Mouse (Mus musculus) spleen, adult 12 weeks (tissue): ENCODE measurements around the gene Pml.

ENCODE experiments used
- DNase-seq: peaks from one replicate; pipeline ENCODE4 v3.0.0; 2022; ENCODE audit warnings: low spot score

The Pml gene

DNA sequence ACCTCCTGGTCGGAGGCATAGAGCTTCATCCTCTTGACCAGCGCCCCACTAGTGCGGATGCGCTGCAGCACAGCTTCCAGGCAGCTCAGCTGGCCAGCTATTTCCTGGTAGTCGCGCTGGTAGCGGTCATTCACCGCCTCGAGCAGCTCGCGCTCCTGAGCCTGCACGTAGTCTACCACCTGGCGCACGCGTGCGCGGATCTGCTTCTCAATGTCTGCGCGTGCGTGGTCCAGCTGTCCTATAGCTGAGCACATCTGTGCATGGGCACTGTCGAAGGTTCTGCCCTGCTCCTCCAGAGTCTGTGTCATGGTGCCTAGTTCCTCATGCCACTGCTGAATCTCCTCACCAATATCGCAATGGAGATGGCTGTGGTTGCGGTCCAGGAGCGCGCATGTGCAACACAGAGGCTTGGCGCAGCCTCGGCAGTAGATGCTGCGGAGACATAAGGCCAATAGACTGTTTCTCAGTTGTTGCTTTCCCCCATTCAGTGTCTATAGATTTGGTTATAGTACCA, 15.0 kb downstream of the Pml start:
- DNase-seq = no peak

DNA sequence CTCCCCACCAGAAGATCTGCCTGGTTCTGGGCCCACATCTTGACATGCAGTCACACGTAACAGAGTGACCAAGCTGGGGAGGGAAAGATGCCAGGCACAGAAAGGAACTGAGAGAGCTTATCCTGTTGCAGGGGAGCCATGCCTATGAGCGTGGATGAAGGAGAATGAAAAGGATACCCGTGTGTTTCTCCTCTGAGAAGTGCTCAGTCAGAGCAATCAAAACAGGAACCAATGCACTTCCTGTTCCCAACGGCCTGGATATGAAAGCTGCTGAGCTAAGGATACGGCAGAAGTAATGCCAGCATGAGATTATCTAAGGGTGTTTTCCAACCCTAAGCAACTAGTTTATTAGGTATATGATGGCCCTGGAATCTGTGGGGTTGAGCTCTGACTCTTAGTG, 17.2 kb downstream of the Pml start:
- DNase-seq = no peak

DNA sequence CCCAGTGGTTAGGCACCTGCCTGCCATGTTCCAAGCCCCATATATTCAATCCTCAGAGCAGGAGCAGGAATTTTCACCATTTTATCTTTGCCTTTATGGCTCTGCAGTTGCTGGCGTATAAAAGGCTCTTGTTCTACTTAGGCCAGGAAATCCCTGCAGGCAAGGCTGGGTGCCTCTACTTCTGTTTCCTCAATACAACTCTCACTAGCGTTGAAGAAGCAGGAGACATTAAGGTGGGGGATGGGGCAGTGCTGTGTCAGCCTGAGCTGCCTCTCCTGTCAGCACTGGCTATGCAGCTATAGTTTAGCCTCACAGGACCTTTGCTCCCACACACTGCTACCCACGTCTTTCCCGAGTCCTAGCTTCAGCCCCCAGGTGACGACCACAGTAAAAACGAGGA, 17.8 kb downstream of the Pml start:
- DNase-seq = no peak

DNA sequence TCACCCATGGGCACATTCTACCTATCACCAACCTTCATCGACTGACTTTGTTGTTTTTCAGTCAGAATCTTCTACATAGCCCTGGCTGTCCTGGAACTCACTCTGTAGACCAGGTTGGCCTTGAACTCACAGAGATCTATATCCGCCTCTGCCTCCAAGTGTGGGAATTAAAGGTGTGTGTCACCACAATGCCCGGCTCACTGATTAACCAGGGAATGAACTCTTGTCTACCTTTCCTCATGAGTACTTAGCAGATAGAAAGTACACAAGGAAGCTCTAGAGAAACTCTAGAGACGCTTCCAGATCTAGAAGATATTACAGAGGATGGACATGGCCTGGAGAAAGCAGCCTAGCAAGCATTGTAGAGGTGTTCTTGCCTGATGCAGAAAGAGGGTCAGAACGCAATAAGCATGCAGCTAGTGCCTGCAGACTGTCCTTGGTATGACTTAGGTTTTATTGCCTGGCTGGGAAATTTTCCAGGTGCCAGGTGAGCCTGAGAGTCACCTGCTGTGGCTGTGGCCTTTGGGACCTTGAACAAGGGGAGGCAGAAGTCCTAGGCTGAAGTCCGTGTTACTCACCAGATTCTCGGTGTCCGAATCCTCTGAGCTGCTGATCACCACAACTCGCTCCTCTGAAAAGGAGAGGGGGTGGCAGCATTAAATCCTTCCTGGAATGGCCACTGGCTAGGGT, 20.7 kb downstream of the Pml start:
- no peak for DNase-seq

DNA sequence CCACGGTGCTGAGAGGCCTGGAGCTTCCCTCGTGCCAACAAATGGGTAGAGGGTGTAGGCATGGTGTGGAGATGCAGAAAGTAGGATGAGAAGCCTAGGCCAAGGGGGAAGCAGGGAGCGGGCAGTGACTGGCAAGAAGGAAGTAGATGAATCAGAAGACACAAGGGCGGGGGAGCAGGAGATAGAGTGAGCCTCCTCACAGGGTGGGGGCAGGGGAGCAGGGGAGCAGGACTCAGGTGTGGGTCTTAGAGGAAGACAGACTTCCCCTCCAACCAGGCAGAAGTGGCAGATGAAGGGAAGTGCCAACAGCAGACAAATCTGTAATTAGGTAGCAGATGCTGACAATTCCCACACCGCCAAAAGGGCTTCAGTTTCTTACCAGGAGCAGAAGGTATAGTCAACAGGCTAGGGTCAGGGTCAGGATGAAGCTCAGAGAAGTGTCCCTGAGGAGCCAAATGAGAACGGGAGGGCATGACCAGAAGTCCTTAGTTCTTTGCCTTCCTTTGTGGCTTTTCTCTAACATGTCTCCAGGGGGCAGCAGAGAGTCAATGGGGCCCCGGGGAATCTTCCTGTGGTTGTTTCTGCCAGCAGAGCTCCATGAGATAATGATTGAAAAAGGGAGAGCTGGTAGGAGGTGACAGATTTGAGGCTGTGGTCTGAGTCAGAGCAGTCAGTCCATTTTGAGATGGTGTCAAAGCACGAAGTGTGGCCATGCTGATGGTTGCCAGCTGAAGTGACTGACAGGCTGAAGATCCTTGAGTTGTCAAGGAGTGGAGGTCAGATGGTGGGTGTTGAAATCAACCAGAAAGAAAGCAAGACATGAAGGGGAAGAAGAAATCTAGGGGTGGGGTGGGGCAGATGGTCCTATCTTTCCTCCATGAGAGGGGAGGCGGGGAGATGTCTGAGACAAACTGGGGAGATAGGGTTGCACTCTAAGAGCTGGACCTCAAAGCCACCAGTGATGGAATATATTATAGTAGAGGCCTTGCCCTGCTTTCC, 23.4 kb downstream of the Pml start:
- DNase-seq = no peak

DNA sequence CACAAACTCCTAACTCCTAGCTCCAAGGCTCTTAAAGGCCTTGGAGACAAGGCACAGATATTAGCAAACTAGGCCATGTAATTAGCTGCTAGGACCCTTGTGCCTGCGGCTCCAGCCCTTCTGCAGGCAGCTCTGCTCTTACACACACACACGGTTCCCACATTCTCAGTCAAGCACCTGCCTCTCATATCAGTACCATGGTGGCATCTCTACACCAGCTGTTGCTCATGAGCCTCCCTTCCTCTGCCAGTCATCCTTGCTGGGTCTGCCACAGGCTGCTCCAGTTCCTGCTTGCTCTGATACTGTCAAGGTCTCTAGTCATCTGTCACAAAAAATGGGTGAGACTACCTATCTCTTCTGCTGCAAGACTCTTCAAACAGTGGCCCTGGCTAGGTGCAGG, 25.2 kb downstream of the Pml start:
- no peak for DNase-seq

DNA sequence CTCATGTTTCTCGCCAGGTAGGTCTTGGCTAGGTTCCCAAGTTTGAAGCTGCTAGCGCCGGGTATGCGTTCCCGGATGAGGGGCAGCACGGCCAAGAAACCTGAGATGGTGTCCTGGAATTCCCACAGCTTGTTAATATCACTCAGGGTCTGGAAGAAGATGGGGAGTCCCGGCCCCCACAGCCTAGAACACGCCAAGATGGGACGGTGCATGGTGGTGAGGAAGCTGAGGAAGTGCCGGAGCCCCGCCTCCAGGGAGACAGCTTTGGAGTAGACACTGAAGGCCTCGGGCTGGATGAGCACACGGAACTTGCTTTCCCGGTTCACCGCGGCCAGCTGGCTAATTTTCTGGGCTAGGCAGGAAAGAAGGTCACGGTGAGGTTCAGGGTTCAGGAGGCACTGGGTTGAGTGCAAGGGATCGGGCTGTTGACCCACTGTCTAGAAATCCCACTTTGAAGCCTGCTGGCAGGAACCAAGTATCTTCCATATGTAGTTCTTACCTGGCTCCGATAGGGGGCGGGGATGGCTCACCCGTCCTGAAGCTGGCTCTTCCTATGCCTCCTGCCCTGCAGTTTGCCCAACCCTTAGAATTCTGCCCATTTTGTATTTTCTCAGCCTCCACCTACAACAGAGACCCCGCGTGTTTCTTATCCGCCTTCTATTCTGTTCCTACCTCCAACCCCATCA, 29.2 kb downstream of the Pml start:
- DNase-seq = no peak

DNA sequence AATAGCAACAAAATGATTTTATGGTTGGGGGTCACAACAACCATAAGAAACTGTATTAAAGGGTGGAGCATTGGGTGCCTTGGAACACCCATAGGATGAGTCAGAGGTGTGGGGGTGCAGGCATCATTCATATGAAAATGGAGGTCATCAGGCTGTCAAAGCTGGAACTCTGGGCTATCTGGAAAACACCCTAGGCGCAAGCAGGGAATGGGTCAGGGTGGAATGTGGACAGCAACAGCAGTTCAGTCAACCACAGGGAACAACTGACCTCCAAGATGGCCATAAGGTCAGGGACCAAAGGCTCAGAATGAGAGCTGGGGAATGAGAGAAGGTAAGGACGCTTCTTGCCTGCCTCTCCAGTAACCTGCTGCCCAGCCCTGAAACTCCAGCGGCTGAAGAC, 31.0 kb downstream of the Pml start:
- no peak for DNase-seq

DNA sequence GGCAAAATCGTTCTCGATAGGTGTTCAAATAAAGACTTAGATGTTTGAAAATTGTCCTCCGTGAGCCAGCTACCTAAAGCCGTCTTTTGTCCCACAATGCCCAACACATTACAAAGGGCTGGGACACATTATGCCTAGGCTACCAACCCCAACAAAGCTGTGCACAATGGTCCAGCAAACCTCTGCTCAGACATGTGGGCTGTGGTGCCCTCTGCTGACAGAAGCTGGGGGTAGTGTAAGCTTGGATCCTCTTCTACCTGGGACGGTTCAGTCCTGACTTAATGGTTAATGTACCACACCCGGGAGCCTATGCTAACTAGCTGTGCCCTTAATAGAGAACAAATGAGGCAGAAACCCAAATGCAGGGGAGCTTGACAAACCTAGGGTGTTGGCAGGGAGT, 33.2 kb downstream of the Pml start:
- no peak for DNase-seq

DNA sequence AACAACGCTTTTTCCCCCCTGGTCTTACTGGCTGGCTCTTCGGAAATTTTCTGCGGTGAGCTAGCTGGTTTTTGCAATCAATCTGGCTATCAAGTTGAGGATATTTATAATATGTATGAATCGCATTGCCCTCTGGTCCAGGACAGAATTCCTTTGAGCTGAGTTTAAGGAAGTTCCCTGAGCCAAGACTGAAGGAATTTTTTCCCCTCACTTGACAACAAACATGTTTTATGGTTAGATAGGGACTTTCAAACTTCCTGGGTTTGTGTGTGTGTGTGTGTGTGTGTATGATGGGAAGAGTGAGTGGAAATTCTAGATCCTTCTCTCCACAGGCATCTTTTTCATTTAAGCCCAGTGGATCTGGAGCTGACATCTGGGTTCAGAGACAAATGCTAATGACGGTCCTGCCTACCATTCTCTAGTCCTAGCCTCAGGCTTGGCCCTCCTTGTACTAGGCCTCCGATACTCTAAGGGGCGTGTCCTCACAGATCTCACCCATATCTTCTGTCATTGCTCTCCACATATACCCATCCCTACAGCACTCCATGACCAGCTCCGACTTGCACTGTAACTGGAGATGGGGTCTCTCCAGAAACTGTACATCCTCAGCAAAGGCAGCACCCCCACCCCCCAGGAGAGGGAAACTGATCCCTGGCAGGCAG, 34.9 kb downstream of the Pml start:
- DNase-seq = no peak

DNA sequence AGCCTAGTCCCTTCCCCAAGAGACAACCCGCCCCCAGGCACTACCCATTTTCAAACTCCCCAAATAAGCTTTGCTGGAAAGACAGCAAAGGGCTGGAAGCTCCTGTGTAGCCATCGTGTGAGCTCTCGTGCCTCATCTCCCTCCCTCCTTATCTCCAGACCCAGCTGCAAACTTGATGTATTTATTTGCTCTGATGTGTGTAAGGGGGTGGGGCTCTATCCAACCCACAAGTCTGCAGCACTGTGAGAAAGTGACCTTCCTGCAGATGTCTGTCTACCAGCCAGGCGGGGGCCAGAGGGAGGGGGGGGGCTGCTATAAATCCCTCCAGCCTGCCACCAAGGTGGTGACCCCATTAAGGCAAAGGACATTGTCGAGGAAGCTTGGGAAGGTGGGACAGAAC, 35.7 kb downstream of the Pml start:
- no peak for DNase-seq

DNA sequence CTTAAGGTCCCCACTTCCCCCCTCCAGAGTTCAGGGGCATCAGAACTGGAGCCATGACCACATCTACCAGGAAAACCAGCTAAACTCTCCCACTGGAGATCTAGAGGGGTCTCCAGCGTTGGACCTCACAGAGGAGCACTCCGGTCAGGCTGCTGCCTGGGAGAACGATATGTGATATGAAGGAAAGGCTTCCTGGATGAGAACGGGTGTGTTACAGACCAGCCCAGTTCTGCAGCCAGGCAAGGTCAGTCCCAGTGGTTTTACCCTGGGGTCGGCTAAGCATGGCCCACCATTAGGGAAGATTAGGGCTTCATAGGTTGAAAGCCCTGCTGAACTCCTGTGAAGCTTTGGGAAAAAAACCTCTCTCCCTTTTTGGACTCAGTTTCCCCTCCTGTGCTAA, 36.2 kb downstream of the Pml start:
- DNase-seq = no peak

DNA sequence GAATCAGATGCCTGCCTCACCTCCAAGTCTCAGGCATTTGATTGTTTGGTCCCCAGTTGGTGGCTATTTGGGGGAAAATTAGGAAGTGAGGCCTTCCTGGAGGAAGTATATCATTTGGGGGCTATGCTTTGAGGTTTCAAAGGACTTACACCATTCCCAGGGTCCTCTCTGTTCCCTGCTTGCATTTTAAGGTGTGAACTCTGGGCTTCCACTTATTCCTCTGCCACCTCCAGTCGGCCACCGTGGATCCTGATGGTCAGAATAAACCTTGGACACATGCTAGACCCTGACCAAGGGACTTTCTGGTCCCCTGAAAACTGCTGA, 39.3 kb downstream of the Pml start:
- DNase-seq = no peak

DNA sequence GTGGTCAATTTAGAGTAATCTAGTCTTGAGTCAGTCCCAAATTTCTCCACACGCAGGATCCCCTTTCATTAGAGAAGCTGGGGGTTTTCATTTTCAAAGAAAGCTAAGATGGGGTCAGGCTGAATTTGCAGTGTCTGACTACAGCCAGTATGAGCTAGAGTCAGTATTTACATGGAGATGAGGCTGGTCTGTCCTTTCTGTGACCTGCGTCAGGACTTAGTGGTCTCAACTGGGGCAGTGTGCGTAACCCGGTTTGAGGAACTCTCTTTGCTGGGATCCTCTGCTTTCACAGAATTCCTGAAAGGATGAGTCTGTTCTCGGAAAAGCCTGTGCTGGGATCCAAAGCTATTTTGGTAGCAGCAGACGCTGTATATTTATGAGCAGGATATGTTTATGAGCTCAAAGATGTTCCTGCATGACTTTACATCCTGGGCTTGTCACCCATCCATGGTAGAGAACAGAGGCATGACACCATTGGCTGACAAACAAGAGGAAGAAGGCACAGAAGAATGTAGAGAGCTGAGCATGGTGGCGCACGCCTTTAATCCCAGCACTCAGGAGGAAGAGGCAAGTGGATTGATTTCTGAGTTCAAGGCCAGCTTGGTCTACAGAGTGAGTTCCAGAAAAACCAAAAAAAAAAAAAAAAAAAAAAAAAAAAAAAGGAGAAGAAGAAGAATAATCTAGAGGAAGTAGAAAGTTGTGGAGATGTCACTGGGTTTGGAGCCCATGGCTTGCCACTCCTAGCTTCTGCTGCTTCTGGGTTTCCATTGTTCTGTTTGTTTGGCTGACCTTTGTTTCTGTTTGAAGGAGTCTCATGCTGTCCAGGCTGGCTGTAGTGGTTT, 39.9 kb downstream of the Pml start:
- no peak for DNase-seq

DNA sequence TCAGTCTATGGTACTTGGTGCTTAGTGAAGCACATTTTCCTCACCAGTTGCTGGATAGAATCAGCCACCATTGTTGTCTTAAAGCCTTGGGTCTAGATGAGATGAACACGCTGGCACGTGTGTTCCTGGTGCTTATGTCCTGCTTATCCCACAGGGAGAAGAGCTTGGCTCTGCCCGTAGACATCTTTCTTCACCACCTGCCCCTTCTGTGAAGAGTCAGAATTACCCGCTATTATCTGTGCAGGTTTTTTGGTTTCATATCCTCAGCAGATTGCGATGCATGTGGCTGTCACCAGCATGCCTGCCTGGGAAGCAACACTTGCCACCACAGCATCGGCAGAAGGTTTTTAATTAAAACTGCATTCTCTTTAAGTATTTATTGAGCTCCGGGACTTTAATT, 43.6 kb downstream of the Pml start:
- DNase-seq = no peak

DNA sequence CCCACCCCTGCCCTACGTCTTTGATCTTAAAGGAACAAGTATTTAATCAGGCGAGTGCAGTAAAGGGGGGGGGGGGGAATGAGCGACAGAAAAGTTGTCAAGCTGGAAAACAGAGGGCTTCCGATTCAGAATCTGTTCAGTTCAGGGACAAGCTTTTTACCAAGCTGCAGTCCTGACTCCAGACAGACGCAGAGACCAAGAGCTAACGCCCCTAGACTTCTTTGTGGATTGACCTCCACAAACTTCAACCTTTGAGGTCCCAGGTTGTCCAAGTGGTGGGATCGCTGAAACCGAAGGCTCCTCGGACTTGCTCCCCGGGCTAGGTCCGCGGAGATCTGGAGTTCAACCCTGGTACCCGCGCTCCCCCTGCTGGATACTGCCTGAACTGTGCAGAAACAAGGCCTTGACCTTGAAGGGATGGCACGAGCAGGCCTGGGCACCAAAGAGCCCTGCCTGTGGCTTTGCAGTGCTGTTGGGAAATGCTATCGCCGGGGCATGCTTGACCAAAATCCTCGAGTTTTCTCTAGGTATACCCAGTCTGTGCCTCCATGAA, 45.1 kb downstream of the Pml start:
- peak; percentile 85 for DNase-seq

DNA sequence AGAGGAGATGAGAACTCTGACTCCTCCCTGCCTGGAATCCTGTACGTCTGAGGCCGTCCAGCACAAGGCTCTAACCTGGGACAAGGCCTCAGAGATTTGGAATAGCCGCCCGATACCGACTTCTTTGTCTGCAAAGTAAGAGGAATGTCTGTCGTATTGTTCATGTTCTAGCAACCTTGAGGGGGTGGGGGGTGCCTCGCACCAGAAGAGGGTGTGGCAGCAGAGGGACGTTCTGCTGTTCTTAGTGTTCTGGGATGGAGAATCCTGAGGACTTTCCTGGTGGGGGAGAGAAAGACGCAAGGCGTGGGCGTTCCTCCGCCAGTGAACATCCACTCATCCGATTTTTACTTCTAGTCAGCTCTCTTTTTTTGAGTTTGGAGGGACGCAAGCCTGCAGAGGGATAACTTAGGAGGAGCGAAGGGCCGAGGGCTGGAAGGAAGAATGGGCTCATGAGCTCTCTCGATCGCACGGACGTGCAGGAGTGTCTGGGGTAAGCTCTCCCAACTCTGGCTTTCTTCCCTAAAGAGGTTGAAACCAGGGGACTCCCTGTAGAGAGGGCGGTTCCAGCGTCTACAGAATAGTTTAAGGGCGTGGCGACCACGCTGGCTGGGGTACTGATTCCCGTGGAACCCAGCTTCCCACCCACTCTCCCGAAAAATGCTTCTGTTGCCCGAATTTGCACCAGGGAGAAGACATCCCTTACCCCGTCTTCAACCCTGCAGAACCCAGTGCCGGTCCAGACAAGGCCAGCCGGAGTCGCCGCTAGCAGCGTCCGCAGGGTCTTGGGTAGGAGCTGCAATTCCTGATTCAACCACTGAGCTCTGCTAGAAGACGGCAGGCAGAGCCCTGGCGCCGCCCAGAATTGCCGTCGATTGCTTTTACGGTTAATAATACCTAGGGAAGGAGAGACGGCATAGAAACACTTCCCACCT, 45.8 kb downstream of the Pml start, which contains the start of the genes Islr and Islr2:
Islr (minus strand) TSS at position 791 of the 932 bp plus-strand sequence.
Islr2 (minus strand) TSS at position 804 of the 932 bp plus-strand sequence.
- no peak for DNase-seq

DNA sequence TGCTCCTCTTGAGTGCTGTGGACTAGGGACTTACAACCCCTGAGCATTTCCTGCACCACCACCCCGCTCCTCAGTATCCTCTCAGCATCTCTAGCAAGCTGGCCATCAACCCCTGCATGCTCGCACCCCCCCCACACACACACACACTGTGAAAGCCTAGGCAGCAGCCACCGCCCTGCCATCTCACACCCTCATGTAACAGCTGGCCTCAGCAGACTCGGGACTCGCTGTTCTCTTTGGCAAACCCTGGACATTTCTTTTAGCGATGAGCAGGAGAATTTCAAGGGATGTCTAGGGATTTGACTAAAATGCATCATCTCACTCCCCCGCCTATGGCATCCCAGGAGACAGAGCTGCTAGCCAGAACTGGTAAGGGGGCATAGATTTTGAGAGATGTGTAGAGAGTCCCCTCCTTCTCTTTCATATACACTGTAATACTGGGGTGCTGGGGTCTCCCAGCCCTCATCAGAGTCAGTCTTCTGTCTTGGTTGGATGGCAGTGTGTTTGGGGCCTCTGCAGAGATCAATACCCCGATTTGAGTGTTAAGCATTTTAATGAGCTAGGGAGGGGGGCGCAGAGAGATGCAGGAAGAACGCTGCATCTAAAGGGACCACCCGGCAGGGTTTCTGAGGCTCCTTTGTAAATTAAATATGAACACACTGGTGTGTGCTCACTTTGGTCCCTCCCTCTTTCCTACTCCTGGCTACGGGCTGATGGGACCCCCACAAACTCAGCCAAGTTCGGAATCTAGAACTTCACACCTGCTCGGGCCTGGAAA, 46.7 kb downstream of the Pml start:
- DNase-seq = no peak
